Mouse (Mus musculus): ENCODE results near the gene Zdhhc13.

Gene Zdhhc13

GRCm38 (mm10) chr7:48845213-48845973 is 56.6 kb downstream of the Zdhhc13 start:
- no peak for DNase-seq

- no peak for DNase-seq
Observed at GRCm38 (mm10) chr7:48846755-48847154, 58.0 kb downstream of the Zdhhc13 start.

DNA sequence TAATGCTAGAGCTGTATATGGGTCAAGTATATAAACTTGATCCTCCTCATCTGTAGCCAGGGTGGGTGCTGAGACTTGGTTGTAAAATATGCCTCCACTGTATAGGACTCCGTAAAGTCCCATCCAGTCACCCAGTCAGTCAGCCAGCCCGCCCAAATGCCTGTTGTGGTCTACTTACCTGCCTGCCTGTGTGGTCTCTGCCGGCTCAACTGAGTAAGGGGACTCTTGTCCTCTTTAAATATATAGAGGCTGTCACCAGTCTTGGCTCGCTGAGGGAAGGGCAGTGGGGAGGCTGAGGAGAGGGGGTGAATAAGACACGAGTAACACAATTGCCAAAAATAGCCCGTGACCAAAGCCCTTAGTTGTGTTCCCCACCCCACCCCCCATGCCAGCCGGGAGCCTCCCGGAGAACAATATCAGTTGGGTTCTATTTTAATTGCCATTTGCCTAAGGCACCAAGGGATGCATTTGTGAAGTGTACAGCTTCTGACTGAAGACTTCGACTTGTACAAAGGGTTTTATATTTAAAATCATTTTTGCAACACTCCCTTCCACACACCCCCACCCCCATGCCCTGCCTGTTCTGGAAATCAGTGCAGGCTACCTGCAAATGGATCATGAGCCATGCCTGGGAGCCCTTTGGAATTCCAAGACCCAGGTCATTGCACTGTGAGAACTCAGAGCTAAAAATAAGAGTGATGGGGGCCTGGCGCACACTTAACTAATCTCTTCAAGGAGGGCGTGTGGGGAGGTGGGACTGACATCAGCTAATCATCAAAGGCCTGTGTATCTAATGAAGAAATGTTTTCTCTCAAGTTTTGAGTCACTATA is 59.2 kb downstream of the Zdhhc13 start, which contains the start of gene Csrp3:
Gene Csrp3 (minus strand): TSS at position 214 of the 831 bp plus-strand sequence.
- no peak for DNase-seq

DNA sequence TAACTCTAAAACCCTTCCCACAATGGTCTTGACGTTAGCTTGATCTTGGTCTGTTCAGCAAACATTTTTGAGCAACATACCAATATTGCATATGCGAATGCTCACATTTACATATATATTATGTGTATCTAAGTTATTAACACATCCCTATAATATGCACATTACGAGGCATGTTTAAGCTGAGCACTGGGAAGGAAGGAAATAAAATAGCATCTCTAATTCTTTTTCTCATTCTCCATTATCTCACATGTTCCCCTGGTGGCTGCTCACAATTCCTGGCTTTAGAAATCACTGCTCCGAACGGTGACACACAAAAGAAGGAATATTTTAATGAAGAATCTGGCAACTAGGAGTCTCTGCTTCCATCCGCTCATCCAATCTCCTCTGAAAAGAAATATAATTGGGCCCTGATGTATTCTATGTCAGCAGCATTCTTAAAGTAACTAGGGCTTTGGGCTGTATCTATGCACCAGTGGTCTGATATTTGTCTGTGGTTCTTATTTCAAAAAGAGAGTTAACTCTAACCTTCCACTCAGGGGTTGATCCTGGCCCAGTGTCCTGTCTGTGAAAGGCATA is 62.8 kb downstream of the Zdhhc13 start:
- no peak for DNase-seq

DNA sequence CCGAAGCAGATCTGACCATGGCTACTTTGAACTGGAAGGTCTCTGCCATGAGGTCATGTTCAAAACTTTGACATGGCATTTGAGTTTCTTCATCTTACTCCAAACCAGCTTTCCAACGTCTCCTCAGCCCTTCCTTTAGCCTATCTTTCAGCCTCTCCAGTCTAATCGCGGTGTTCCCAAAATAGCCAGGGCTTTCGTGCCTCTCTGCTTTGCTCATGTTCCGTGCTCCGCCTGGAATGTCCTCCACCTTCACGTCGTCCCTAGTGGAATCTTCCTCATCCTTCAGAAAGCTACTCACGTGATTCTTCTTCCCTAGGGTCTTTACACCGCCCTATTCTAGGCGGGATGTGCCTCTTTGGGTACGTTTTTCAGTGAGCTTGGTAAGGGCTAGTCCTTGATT is 64.7 kb downstream of the Zdhhc13 start:
- no peak for DNase-seq

DNA sequence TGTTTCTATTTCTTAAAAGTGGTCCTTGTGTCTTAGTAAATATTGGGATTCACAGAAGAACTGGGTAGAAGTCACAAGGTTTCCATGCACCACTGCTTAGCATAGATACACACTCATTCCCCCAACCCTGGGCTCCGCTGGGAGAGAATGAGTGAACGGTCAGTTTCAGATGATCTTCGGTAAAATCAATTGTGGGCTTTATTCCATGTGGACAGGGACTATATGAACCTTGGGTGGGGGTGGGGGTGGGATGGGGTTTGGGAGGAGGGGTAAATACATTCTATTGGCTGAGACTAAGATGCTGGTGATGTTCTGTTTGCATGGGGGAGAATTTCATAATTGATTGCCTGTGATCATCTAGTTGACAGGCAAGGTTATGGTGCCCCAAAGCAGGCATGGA is 66.7 kb downstream of the Zdhhc13 start:
- DNase-seq, result no peak

DNA sequence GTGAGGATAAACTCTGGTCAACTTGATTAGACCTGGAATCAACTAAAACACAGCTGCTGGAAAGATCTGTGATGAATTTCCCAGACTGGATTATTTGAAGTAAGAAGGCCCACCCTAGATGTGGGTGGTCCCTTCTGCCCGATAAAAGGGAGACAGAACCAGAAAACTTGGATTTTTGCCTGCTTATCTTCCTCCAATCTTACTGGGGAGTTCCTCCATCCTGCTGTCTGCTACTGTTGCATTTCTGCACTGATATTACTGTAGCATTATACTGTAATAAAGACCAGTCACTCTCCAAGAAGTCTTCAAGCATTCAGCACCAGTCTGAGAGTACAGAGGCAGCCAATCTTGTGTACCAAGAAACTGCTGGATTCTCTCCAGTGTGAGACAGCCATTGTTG is 69.5 kb downstream of the Zdhhc13 start:
- DNase-seq, result no peak

- DNase-seq, result no peak
Observed at GRCm38 (mm10) chr7:48859362-48859761, 70.6 kb downstream of the Zdhhc13 start.

- no peak for DNase-seq
Observed at GRCm38 (mm10) chr7:48860948-48861347, 72.1 kb downstream of the Zdhhc13 start.

- no peak for DNase-seq
Observed at GRCm38 (mm10) chr7:48861796-48862195, 73.0 kb downstream of the Zdhhc13 start.

DNA sequence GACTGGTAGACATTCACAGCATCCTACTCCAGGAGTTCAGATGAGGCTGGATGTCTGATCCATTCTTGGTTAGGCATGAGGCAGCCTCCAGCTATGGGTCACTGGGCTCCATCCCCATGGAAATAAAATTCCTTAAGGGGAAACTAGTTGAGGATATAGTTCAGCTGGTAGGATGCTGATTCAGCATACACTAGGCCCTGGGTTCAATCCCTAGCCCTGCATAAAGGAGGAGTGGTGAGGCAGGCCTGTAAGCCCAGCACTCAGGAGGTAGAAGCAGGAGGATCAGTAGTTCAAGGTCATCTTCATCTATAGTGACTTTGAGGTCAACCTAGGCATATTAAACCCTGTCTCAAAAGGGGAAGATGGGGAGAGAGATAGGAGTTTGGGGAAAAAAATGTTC is 75.4 kb downstream of the Zdhhc13 start:
- DNase-seq, result no peak

DNA sequence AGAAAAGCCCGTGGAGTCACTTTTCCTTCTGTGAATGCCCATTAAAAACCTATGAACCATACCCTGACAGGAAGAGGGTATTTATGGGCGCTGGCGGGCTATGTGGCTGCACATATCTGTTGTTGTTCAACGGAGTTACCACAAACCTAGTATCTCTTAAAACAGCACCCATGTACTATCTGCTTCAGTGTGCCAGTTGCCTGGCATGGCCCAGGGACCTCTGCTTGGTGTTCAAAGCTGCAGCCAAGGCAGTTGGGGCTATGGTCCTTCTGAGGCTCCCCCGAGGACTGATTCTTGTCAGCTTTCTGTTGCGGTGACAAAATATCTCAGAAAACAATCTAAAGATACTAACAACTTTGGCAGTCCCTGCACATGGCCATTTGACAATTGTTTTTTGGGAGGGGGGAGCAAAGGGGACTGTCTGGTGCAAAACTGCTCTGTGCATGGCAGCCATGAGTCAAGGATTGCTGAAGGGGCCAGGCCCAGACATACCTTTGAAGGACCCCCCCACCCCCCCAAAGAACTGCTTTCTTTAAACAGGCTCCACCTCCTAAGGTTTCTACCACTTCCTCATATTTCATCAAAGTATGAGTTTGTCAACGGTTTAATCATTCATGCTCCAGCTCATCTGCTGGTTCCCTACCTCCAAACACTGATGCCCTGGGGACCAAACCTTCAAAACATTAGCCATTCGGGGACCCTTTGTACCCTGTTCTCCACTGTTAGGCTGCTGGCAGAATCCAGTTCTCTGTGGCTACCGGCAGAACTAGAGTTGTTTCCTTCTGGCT is 76.1 kb downstream of the Zdhhc13 start:
- no peak for DNase-seq

GRCm38 (mm10) chr7:48867576-48867975 is 78.8 kb downstream of the Zdhhc13 start:
- no peak for DNase-seq

- DNase-seq, result no peak
Observed at GRCm38 (mm10) chr7:48870144-48870543, 81.3 kb downstream of the Zdhhc13 start.

- no peak for DNase-seq
Observed at GRCm38 (mm10) chr7:48870579-48871180, 81.9 kb downstream of the Zdhhc13 start.

DNA sequence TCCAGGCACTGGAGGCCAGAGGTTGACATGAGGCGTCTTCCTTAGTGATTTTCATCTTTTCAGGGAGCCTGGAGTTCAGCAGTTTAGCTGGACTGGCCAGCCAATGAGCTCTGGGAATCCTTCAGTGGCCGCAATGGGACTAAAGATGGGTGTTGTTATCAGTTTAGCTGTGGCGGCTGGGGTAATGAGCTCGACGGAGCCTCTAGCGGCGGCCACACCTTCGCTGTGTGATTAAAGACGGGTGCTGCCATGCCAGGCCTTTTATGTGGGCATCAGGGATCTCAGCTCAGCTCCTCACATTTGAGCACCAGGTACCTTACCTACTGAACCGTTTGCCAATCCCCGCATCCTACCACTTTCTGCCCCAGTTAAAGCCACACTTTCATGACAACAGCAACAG is 82.5 kb downstream of the Zdhhc13 start:
- DNase-seq, result no peak

DNA sequence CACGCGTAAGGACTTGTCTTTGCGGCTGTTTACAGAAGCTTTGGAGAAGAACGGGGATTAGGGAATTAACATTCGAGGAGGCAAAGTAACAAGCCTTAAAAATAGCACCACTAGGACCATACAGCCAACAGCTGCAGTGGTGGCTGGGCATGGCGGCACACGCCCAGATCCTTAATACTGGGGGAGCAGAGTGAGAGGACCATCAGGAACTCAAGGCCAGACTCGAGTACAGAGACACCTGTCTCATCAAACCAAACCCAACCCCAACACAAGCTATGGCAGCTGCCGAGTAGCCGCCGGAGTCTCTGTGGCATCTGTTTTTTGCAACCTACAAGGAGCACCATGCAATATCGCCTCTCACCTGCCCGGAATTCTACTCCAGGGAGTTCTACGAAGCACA is 86.3 kb downstream of the Zdhhc13 start:
- DNase-seq, result no peak

DNA sequence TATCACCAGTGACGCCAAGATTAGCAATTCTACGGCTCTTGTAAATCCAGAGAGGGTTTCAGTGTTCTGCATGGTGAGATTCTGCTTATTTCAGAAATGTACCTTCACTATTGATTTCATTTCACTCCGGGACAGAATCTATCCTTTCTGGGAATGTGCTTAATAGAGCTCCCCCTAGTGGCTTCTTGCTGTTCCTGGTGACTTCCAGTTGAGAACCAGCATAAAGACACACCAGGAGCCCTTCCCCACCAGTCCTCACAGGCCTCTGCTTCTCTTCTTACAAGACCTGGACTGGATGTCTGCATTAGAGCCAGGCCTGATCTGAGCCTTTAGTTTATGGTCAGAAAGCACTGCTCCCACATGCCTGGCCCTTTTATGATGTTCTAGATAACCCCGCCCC is 87.7 kb downstream of the Zdhhc13 start:
- DNase-seq, result peak; percentile 30 to 60

Measured in cerebellum, postnatal 36 days (tissue).